Mouse (Mus musculus) forebrain, postnatal 0 days (tissue): Measurements from ENCODE around the gene Sepsecs. TPM values are rescaled to one million over a fixed set of nuclear protein-coding genes. Genes with fewer than 3 reads are reported as not detected.

Experiments
- ATAC-seq: fragments of 200-750 bp; cut with Nextera tagmentation; 2 replicates; pipeline ENCODE4 v1.8.0; 2017; ENCODE audit warnings: mild to moderate bottlenecking, moderate library complexity
- DNase-seq: peaks from one replicate; pipeline ENCODE4 v3.0.0-alpha.2; 2015
- H3K27ac ChIP-seq: fragments of 300-500 bp; sonication (generic); 2 replicates; pipeline ENCODE4 v1.5.1; 2014; ENCODE audit warnings: low read depth, mild to moderate bottlenecking, antibody characterized with exemption, low read length, moderate library complexity, mixed read lengths
- H3K27me3 ChIP-seq: fragments of 300-500 bp; sonication (generic); 2 replicates; pipeline ENCODE4 v1.6.1; 2014; ENCODE audit warnings: mild to moderate bottlenecking, low read length, mixed read lengths; ENCODE audit not compliant: insufficient read depth
- H3K36me3 ChIP-seq: fragments of 300-500 bp; sonication (generic); 2 replicates; pipeline ENCODE4 v1.6.1; 2014; ENCODE audit warnings: mild to moderate bottlenecking, moderate library complexity; ENCODE audit not compliant: insufficient read depth
- H3K4me1 ChIP-seq: fragments of 300-500 bp; sonication (generic); 2 replicates; pipeline ENCODE4 v1.6.1; 2014; ENCODE audit warnings: antibody characterized with exemption; ENCODE audit not compliant: insufficient read depth
- H3K4me2 ChIP-seq: fragments of 300-500 bp; sonication (generic); 2 replicates; pipeline ENCODE4 v1.6.1; 2014; ENCODE audit warnings: low read depth, mild to moderate bottlenecking, moderate library complexity
- H3K4me3 ChIP-seq: fragments of 300-500 bp; sonication (generic); 2 replicates; pipeline ENCODE4 v1.5.1; 2014; ENCODE audit warnings: low read depth, low read length, mixed read lengths
- H3K9ac ChIP-seq: fragments of 300-500 bp; sonication (generic); 2 replicates; pipeline ENCODE4 v1.6.1; 2014; ENCODE audit warnings: mild to moderate bottlenecking
- H3K9me3 ChIP-seq: fragments of 300-500 bp; sonication (generic); 2 replicates; pipeline ENCODE4 v1.6.1; 2016; ENCODE audit warnings: low read length
- CTCF ChIP-seq: sonication (generic); IDR thresholded peaks from 2 replicates; pipeline ENCODE4 v1.5.1; 2016; ENCODE audit warnings: antibody characterized with exemption, control low read depth, low read depth
- WGBS: fragments of 180-500 bp; shearing (Covaris S2); extraction: QIAGEN DNeasy Blood & Tissue Kit; methylation state at CpG from one replicate; pipeline ENCODE4 v1.1.7; 2014; 5-methylcytosine and 5-hydroxymethylcytosine counted together
- polyA plus RNA-seq: library from polyadenylated mRNA; unstranded; fragments of >200 nt; fragmentation: Nextera tagmentation; extraction: Ambion mirVana; gene quantifications from 2 replicates; pipeline ENCODE4 v1.2.1, GENCODE M21; 2015
- total RNA-seq: library from RNA; depleted of rRNA; stranded (reverse); fragments of >200 nt; gene quantifications from 2 replicates; pipeline ENCODE4 v1.2.3, GENCODE M21; 2014

Gene Sepsecs
- total and polyA plus RNA-seq, 2 experiments from 2014 or later, result 4.2 to 15.6 TPM

DNA sequence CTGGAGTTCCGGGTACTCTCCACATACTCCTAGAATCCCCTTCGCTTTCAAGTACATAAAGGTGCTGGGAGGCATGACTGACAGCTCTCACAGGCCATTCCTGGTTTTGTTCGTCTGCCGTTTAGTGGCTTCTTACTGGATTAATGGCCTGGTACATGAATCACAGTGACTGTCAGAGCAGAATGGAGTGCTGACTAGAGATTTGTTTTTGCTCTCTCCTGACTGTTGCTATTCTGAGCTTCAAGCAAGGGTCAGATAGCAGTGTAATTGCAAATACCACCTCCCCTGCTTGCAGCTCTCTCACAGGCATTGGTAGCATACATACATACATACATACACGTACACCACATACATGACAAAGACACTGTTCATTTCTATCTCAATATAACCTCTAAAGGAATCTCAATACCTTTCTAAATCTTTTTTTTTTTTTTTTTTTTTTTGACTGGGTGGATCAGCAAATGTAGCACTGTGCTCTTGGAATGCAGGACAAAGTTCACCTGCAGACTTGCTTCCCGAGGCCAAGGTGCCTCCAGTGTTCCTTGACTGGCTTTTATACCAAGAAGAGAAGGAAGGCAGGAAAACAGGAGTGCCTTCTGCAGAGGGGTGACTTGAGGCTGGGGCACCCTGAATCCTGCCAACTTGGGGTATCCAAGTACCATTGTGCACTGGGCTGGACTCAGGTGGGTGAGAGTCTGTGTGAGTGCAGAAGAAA is 18.4 kb upstream of the Sepsecs start:
- ATAC-seq (no peak), DNase-seq (no peak)
- TF ChIP-seq CTCF, result no peak
- H3K27ac ChIP-seq, result no peak overlapping the region
- H3K4me2 ChIP-seq, result no peak overlapping the region
- H3K27me3 ChIP-seq, result no peaks in the 10 kb centered on the region
- no peaks in the 10 kb centered on the region for H3K9me3 ChIP-seq
- 64% methylated on average over 6 of the region's 6 CpGs for WGBS
- no peak overlapping the region for H3K4me3 ChIP-seq
- H3K36me3 ChIP-seq, result no peaks in the 10 kb centered on the region
- H3K4me1 ChIP-seq, result no peaks in the 10 kb centered on the region
- no peak overlapping the region for H3K9ac ChIP-seq

DNA sequence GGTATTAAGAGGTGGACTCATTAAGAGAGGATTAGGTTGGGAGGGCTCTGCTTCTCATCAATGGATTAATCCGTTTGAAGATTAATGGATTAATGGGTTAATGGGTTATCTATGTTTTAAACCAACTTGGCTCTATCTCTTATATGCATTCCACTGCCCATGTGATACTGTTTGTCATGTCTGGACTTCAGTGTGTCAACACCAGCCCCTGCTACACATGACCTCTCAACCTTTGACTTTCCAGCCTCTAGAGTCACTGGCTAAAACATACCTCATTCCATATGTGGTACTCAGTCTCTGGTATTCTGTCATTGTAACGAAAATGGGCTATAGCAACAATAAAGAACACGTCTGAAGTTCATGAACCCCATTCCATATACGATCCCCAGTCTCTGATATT is 11.6 kb upstream of the Sepsecs start:
- H3K36me3 ChIP-seq, result no peaks in the 10 kb centered on the region

DNA sequence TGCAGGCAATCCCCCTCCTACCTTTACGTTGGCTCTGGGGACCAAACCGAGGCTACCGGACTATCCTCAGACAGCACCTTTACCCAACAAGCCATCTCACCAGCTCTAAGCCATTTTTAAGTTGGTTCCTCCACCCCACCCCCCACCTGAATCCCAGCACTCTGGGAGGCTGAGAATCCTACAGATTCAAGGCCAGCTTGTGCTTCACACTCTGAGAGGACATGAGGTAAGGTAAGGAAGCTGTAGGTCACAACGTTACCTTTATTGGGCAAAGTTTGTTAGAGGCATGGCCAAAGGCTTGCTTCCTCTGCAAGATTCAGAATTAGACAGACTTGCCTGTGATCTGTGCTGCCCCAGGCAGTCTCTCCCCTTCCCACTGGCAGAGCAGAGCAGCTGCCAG is 10.7 kb upstream of the Sepsecs start:
- Histone ChIP-seq H3K9me3 (no peaks in the 10 kb centered on the region), H3K4me3 (no peak overlapping the region), H3K4me2 (no peak overlapping the region), H3K9ac (no peak overlapping the region), H3K36me3 (no peaks in the 10 kb centered on the region), H3K4me1 (no peaks in the 10 kb centered on the region), H3K27ac (no peak overlapping the region), H3K27me3 (no peaks in the 10 kb centered on the region)
- DNase-seq (no peak), ATAC-seq (no peak)
- 49% methylated on average over 4 of the region's 4 CpGs for WGBS
- no peak for TF ChIP-seq CTCF

More for the DNA sequence above, 11.6 kb upstream of the Sepsecs start:
- H3K9ac ChIP-seq, result no peak overlapping the region
- H3K4me1 ChIP-seq, result no peaks in the 10 kb centered on the region
- no peak for DNase-seq
- H3K27ac ChIP-seq, result no peak overlapping the region
- 46% methylated on average over 4 of the region's 4 CpGs for WGBS
- no peak for ATAC-seq
- H3K9me3 ChIP-seq, result no peaks in the 10 kb centered on the region
- no peak for TF ChIP-seq CTCF
- H3K4me3 ChIP-seq, result no peak overlapping the region
- no peak overlapping the region for H3K4me2 ChIP-seq
- H3K27me3 ChIP-seq, result no peaks in the 10 kb centered on the region

DNA sequence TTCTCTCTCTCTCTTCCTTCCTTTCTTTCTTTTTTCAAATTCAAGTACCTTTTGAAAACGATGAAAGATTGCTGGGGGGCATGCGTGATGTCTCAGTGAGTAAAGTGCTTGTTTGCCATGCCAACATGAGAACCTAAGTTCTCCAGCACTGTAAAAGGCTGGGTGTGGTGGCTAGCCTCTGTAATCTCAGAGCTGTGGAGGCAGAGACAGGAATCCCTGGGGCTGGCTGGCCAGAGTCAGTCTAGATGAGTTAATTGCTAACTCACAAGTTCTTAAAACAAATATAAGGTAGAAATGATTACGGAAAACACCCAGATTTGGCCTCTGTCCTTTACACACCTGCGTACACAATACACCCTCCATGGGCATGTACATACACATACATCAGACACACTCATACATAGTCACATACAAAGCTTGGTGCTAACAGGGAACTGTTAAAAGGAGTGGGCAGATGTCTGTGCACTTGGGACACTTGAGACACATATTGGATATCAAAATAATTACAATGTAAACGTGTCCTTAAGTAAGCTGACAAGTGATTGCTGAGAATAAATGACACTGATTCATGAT is 9.1 kb upstream of the Sepsecs start:
- DNase-seq, result no peak
- WGBS, result 82% methylated on average over 5 of the region's 5 CpGs

DNA sequence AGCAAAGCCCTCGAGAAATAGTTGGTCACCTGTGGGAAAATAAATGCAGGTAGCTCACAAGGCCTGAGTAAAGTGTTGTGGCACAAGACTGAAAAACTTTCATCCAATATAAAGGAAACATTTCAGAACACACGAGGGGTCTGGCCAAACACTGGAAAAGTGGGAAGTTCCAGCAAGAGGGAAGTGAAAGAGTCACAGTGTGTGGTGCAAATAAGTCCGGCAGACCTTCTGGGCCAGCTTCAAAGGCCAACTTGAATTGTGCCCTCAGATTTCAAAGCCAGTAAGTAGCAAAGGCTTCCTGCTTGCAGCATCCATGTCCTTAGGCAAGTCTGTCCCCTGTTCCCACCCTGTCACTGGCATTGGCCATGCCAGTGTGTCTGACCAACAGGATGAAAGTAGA is 7.6 kb upstream of the Sepsecs start:
- H3K9me3 ChIP-seq, result no peaks in the 10 kb centered on the region
- H3K4me3 ChIP-seq, result no peak overlapping the region
- H3K4me1 ChIP-seq, result no peaks in the 10 kb centered on the region
- H3K4me2 ChIP-seq, result no peak overlapping the region
- 74% methylated on average over 3 of the region's 3 CpGs for WGBS
- ATAC-seq, result no peak
- H3K27ac ChIP-seq, result no peak overlapping the region
- DNase-seq, result no peak
- H3K9ac ChIP-seq, result no peak overlapping the region
- no peak for TF ChIP-seq CTCF
- H3K27me3 ChIP-seq, result 0 out of 2 replicates have a peak, but pooled peaks cover 3% of the 10 kb centered on the region
- no peaks in the 10 kb centered on the region for H3K36me3 ChIP-seq

More for the DNA sequence above, 9.1 kb upstream of the Sepsecs start:
- Histone ChIP-seq H3K27me3 (no peaks in the 10 kb centered on the region), H3K36me3 (no peaks in the 10 kb centered on the region), H3K9ac (no peak overlapping the region), H3K4me3 (no peak overlapping the region), H3K27ac (no peak overlapping the region), H3K4me2 (no peak overlapping the region), H3K9me3 (no peaks in the 10 kb centered on the region), H3K4me1 (no peaks in the 10 kb centered on the region)
- no peak for TF ChIP-seq CTCF
- ATAC-seq, result no peak

DNA sequence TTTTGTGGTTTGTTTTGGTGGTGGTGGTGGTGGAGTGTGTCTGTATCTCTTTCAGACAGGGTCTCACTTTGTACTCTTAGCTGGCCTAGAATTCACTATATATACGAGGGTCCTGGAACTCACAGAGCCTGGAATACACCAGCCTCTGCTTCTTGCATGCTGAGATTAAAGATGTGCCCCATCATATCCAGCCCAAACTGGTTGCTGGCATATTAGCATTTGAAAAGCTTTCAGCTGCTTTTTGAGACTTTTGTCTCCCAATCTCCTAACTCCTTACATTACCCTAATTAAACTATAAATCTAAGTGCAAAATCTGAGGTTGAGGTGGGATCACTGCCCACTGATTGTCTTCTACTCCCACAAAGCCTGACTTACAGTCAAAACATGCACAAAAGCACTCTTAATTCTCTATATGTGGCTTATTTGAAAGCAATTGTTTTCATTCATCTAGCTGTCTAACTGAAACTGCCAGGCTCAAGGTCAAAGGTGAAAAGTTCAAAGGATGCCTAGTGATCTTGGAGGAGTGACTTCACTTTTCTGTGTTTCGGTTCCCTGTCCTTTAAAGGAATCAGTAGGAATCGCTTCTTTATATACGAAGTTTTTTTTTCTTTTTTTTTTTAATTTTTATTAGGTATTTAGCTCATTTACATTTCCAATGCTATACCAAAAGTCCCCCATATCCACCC is 5.0 kb upstream of the Sepsecs start:
- H3K4me2 ChIP-seq, result no peak overlapping the region
- no peak for DNase-seq
- no peak overlapping the region for H3K4me3 ChIP-seq
- no peak overlapping the region for H3K27ac ChIP-seq
- H3K36me3 ChIP-seq, result no peaks in the 10 kb centered on the region
- no peak for TF ChIP-seq CTCF
- WGBS, result 48% methylated on average over 4 of the region's 4 CpGs
- ATAC-seq, result no peak
- H3K9ac ChIP-seq, result no peak overlapping the region
- H3K4me1 ChIP-seq, result no peaks in the 10 kb centered on the region
- H3K27me3 ChIP-seq, result 0 out of 2 replicates have a peak, but pooled peaks cover 3% of the 10 kb centered on the region
- no peaks in the 10 kb centered on the region for H3K9me3 ChIP-seq

DNA sequence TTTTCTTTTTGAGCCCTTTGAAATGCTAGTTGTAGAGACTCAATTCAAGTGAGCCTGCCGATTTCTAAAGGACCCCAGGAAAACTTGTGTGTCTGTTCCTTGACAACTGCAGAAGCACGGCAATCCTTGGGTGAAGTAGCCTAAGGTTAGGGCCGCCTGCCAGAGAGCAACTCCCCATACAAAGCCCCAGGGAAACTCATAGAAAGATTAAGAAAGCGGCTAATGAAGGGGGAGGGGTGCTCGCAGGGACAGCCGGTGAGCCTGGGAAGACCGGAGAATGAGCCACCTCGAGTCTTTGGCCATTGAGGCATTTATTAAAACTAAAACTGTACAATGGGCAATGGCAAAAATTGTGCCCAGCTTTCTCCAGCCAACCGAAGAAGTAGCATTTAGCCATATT is 3.8 kb upstream of the Sepsecs start:
- Histone ChIP-seq H3K36me3 (no peaks in the 10 kb centered on the region), H3K27ac (no peak overlapping the region), H3K4me3 (no peak overlapping the region), H3K9me3 (no peaks in the 10 kb centered on the region), H3K4me1 (no peaks in the 10 kb centered on the region), H3K4me2 (no peak overlapping the region), H3K9ac (no peak overlapping the region), H3K27me3 (0 out of 2 replicates have a peak, but pooled peaks cover 3% of the 10 kb centered on the region)
- ATAC-seq, result no peak
- WGBS, result 12% methylated on average over 9 of the region's 9 CpGs
- no peak for TF ChIP-seq CTCF
- no peak for DNase-seq
